Mouse (Mus musculus) neural tube, embryonic 11.5 days (tissue): ENCODE results near the gene Kcnn3. TPM values are rescaled to one million over a fixed set of nuclear protein-coding genes. Genes with fewer than 3 reads are reported as not detected.

Experiments
- ATAC-seq: fragments of 200-750 bp; cut with Nextera tagmentation; 2 replicates; pipeline ENCODE4 v1.8.0; 2017; ENCODE audit warnings: moderate number of reproducible peaks, mild to moderate bottlenecking, moderate TSS enrichment, moderate library complexity; ENCODE audit not compliant: insufficient read depth, low FRiP score, low TSS enrichment
- DNase-seq: peaks from one replicate; pipeline ENCODE4 v3.0.0-alpha.2; 2015; ENCODE audit warnings: low spot score
- H3K27ac ChIP-seq: fragments of 300-500 bp; sonication (generic); 2 replicates; pipeline ENCODE4 v1.5.1; 2014; ENCODE audit warnings: low read depth, mild to moderate bottlenecking, low read length
- H3K27me3 ChIP-seq: fragments of 300-500 bp; sonication (generic); 2 replicates; pipeline ENCODE4 v1.6.1; 2014; ENCODE audit warnings: mild to moderate bottlenecking, low read length, mixed read lengths; ENCODE audit not compliant: control insufficient read depth, insufficient read depth
- H3K36me3 ChIP-seq: fragments of 300-500 bp; sonication (generic); 2 replicates; pipeline ENCODE4 v1.6.1; 2014; ENCODE audit warnings: mild to moderate bottlenecking, low read length, moderate library complexity, mixed read lengths; ENCODE audit not compliant: control insufficient read depth, insufficient read depth
- H3K4me1 ChIP-seq: fragments of 300-500 bp; sonication (generic); 2 replicates; pipeline ENCODE4 v1.6.1; 2014; ENCODE audit warnings: low read length, mixed read lengths; ENCODE audit not compliant: control insufficient read depth, insufficient read depth
- H3K4me2 ChIP-seq: fragments of 300-500 bp; sonication (generic); 2 replicates; pipeline ENCODE4 v1.6.1; 2014; ENCODE audit warnings: low read depth, mild to moderate bottlenecking, moderate library complexity
- H3K4me3 ChIP-seq: fragments of 300-500 bp; sonication (generic); 2 replicates; pipeline ENCODE4 v1.5.1; 2014; ENCODE audit warnings: low read depth, low read length
- H3K9ac ChIP-seq: fragments of 300-500 bp; sonication (generic); 2 replicates; pipeline ENCODE4 v1.6.1; 2014; ENCODE audit warnings: mild to moderate bottlenecking, low read length
- H3K9me3 ChIP-seq: fragments of 300-500 bp; sonication (generic); 2 replicates; pipeline ENCODE4 v1.6.1; 2016; ENCODE audit warnings: low read length; ENCODE audit not compliant: control insufficient read depth
- WGBS: fragments of 180-500 bp; shearing (Covaris S2); extraction: QIAGEN DNeasy Blood & Tissue Kit; methylation state at CpG from one replicate; pipeline ENCODE4 v1.1.7; 2014; 5-methylcytosine and 5-hydroxymethylcytosine counted together
- polyA plus RNA-seq: library from polyadenylated mRNA; unstranded; fragments of >200 nt; fragmentation: Nextera tagmentation; extraction: Ambion mirVana; gene quantifications from 2 replicates; pipeline ENCODE4 v1.2.1, GENCODE M21; 2014

Gene Kcnn3
- polyA plus RNA-seq, 1 experiment from 2014 or later, result 1.9 TPM

- Histone ChIP-seq H3K27ac (no peak overlapping the region), H3K4me2 (peak overlapping the region; percentile 61), H3K4me1 (peaks cover 5% of the 10 kb centered on the region), H3K9me3 (no peaks in the 10 kb centered on the region), H3K36me3 (no peaks in the 10 kb centered on the region), H3K4me3 (peak overlapping the region; percentile 97), H3K9ac (peak overlapping the region; percentile 94), H3K27me3 (no peaks in the 10 kb centered on the region)
- WGBS, result 75% methylated on average over 6 of the region's 6 CpGs
- DNase-seq, result no peak
- no peak for ATAC-seq
Observed at GRCm38 (mm10) chr3:89715967-89716256, 195.9 kb downstream of the Kcnn3 start.

- H3K27me3 ChIP-seq, result no peaks in the 10 kb centered on the region
- 0 out of 2 replicates have a peak, but pooled peaks cover 2% of the 10 kb centered on the region for H3K4me1 ChIP-seq
- H3K4me2 ChIP-seq, result no peak overlapping the region
- no peak overlapping the region for H3K27ac ChIP-seq
- no peak overlapping the region for H3K4me3 ChIP-seq
- H3K9ac ChIP-seq, result no peak overlapping the region
- H3K9me3 ChIP-seq, result no peaks in the 10 kb centered on the region
- DNase-seq (no peak), ATAC-seq (no peak)
- H3K36me3 ChIP-seq, result no peaks in the 10 kb centered on the region
Observed at GRCm38 (mm10) chr3:89722032-89722431, 202.1 kb downstream of the Kcnn3 start.

- WGBS, result 75% methylated on average over 7 of the region's 7 CpGs
- H3K9ac ChIP-seq, result no peak overlapping the region
- no peak overlapping the region for H3K4me2 ChIP-seq
- peak; percentile 53; the same call in 1 of the 2 replicates for ATAC-seq
- no peaks in the 10 kb centered on the region for H3K9me3 ChIP-seq
- no peaks in the 10 kb centered on the region for H3K27me3 ChIP-seq
- H3K4me3 ChIP-seq, result no peak overlapping the region
- no peak overlapping the region for H3K27ac ChIP-seq
- no peak for DNase-seq
- H3K4me1 ChIP-seq, result 0 out of 2 replicates have a peak, but pooled peaks cover 2% of the 10 kb centered on the region
- H3K36me3 ChIP-seq, result no peaks in the 10 kb centered on the region
Observed at GRCm38 (mm10) chr3:89723400-89724084, 203.6 kb downstream of the Kcnn3 start.

Other genes starting within 250 kb of the Kcnn3 start
- 33.8 and 37.6 TPM in 2 replicates for gene Slc50a1, start 249.6 kb upstream of the Kcnn3 start, polyA plus RNA-seq
- 13.7 and 15.9 TPM in 2 replicates for gene Efna1, start 239.0 kb upstream of the Kcnn3 start, polyA plus RNA-seq
- 32.7 and 36.5 TPM in 2 replicates for gene Efna3, start 197.2 kb upstream of the Kcnn3 start, polyA plus RNA-seq
- 20.5 and 21.6 TPM in 2 replicates for gene Efna4, start 182.1 kb upstream of the Kcnn3 start, polyA plus RNA-seq
- gene Adam15, start 170.2 kb upstream of the Kcnn3 start, polyA plus RNA-seq, result 16.3 and 18.3 TPM in 2 replicates
- 0.20 TPM in 1 of 2 replicates, not detected in the other for gene Dcst2, start 158.2 kb upstream of the Kcnn3 start, polyA plus RNA-seq
- gene Dcst1, start 154.9 kb upstream of the Kcnn3 start, polyA plus RNA-seq, result 0.31 and 0.41 TPM in 2 replicates
- 0.25 and 0.54 TPM in 2 replicates for gene Zbtb7b, start 125.4 kb upstream of the Kcnn3 start, polyA plus RNA-seq
- 0.13 and 0.73 TPM in 2 replicates for gene Lenep, start 117.4 kb upstream of the Kcnn3 start, polyA plus RNA-seq
- gene Flad1, start 108.3 kb upstream of the Kcnn3 start, polyA plus RNA-seq, result 29.4 and 30.9 TPM in 2 replicates
- gene Cks1b, start 101.8 kb upstream of the Kcnn3 start, polyA plus RNA-seq, result 432 and 463 TPM in 2 replicates
- 43.9 and 48.0 TPM in 2 replicates for gene Shc1, start 101.7 kb upstream of the Kcnn3 start, polyA plus RNA-seq
- 55.7 and 59.8 TPM in 2 replicates for gene Pygo2, start 90.0 kb upstream of the Kcnn3 start, polyA plus RNA-seq
- gene Pbxip1, start 83.5 kb upstream of the Kcnn3 start, polyA plus RNA-seq, result 8.6 and 9.1 TPM in 2 replicates
- gene Pmvk, start 65.6 kb upstream of the Kcnn3 start, polyA plus RNA-seq, result 71.8 and 74.5 TPM in 2 replicates
- 17.3 and 22.0 TPM in 2 replicates for gene Adar, start 194.9 kb downstream of the Kcnn3 start, polyA plus RNA-seq
- gene Chrnb2, start 244.5 kb downstream of the Kcnn3 start, polyA plus RNA-seq, result 17.9 and 20.8 TPM in 2 replicates